Mouse (Mus musculus) c-Kit-negative CD71-positive TER-119-positive erythroid progenitor cells, embryonic 14.5 days (primary cell): ENCODE results near the gene Pik3r5.

Experiments
- DNase-seq: peaks from one replicate; pipeline ENCODE4 v3.0.0-alpha.2; 2013; ENCODE audit warnings: low read depth, low spot score

Gene Pik3r5

GRCm38 (mm10) chr11:68526441-68526840 lies 94.5 kb downstream of the Pik3r5 start:
- no peak for DNase-seq

- DNase-seq: no peak
Observed at GRCm38 (mm10) chr11:68531066-68531806, 99.3 kb downstream of the Pik3r5 start.

GRCm38 (mm10) chr11:68531941-68532535 lies 100.1 kb downstream of the Pik3r5 start:
- no peak for DNase-seq

GRCm38 (mm10) chr11:68532773-68533172 lies 100.9 kb downstream of the Pik3r5 start:
- no peak for DNase-seq

- no peak for DNase-seq
Observed at GRCm38 (mm10) chr11:68533971-68534475, 102.1 kb downstream of the Pik3r5 start.

- DNase-seq: no peak
Observed at GRCm38 (mm10) chr11:68536026-68536425, 104.1 kb downstream of the Pik3r5 start.

GRCm38 (mm10) chr11:68536465-68536864 lies 104.5 kb downstream of the Pik3r5 start:
- no peak for DNase-seq

GRCm38 (mm10) chr11:68539621-68540020 lies 107.7 kb downstream of the Pik3r5 start:
- DNase-seq: no peak

- no peak for DNase-seq
Observed at GRCm38 (mm10) chr11:68544554-68544953, 112.6 kb downstream of the Pik3r5 start.

- DNase-seq: no peak
Observed at GRCm38 (mm10) chr11:68545172-68545571, 113.3 kb downstream of the Pik3r5 start.

GRCm38 (mm10) chr11:68545682-68546222 lies 113.8 kb downstream of the Pik3r5 start:
- no peak for DNase-seq
